Mouse (Mus musculus): ENCODE results near the gene Tob1. TPM values are rescaled to one million over a fixed set of nuclear protein-coding genes. Genes with fewer than 3 reads are reported as not detected.

Gene Tob1
- polyA plus RNA-seq, 1 experiment from 2014 or later: 24.2 TPM

GRCm38 (mm10) chr11:94183120-94183519, 28.1 kb upstream of the Tob1 start:
- no peaks in the 10 kb centered on the region for H3K36me3 ChIP-seq (ENCODE audit: control insufficient read depth, insufficient read depth, low read length)
- ATAC-seq (ENCODE audit: insufficient number of reproducible peaks, insufficient read depth, low FRiP score, low read depth): no peak
- no peak overlapping the region for H3K4me3 ChIP-seq (ENCODE audit: low read depth, low read length)
- WGBS: 81% methylated on average over 5 of the region's 5 CpGs
- no peaks in the 10 kb centered on the region for H3K4me1 ChIP-seq (ENCODE audit: control insufficient read depth, insufficient read depth, low read length)
- no peak overlapping the region for H3K9ac ChIP-seq (replicated peaks; ENCODE audit: low read depth, low read length)
- H3K9me3 ChIP-seq (ENCODE audit: control insufficient read depth, low read depth, low read length): no peaks in the 10 kb centered on the region
- H3K4me2 ChIP-seq (replicated peaks; ENCODE audit: low read depth, low read length): no peak overlapping the region
- H3K27ac ChIP-seq (ENCODE audit: low read length): no peak overlapping the region
- H3K27me3 ChIP-seq (ENCODE audit: control insufficient read depth, insufficient read depth, low read length): no peaks in the 10 kb centered on the region

- no peaks in the 10 kb centered on the region for H3K9me3 ChIP-seq (ENCODE audit: control insufficient read depth, low read depth, low read length)
- H3K27me3 ChIP-seq (ENCODE audit: control insufficient read depth, insufficient read depth, low read length): no peaks in the 10 kb centered on the region
- no peak overlapping the region for H3K9ac ChIP-seq (replicated peaks; ENCODE audit: low read depth, low read length)
- no peak for ATAC-seq (ENCODE audit: insufficient number of reproducible peaks, insufficient read depth, low FRiP score, low read depth)
- H3K27ac ChIP-seq (ENCODE audit: low read length): no peak overlapping the region
- no peaks in the 10 kb centered on the region for H3K4me1 ChIP-seq (ENCODE audit: control insufficient read depth, insufficient read depth, low read length)
- no peak overlapping the region for H3K4me3 ChIP-seq (ENCODE audit: low read depth, low read length)
- no peak overlapping the region for H3K4me2 ChIP-seq (replicated peaks; ENCODE audit: low read depth, low read length)
- no peaks in the 10 kb centered on the region for H3K36me3 ChIP-seq (ENCODE audit: control insufficient read depth, insufficient read depth, low read length)
- WGBS: 77% methylated on average over 2 of the region's 2 CpGs
Measured at GRCm38 (mm10) chr11:94183671-94184070, 27.6 kb upstream of the Tob1 start.

- Histone ChIP-seq H3K27me3 (ENCODE audit: control insufficient read depth, insufficient read depth, low read length) (no peaks in the 10 kb centered on the region), H3K9me3 (ENCODE audit: control insufficient read depth, low read depth, low read length) (no peaks in the 10 kb centered on the region), H3K36me3 (ENCODE audit: control insufficient read depth, insufficient read depth, low read length) (no peaks in the 10 kb centered on the region), H3K27ac (ENCODE audit: low read length) (no peak overlapping the region), H3K4me3 (ENCODE audit: low read depth, low read length) (no peak overlapping the region), H3K4me2 (replicated peaks; ENCODE audit: low read depth, low read length) (no peak overlapping the region), H3K4me1 (ENCODE audit: control insufficient read depth, insufficient read depth, low read length) (0 out of 2 replicates have a peak, but pooled peaks cover 4% of the 10 kb centered on the region), H3K9ac (replicated peaks; ENCODE audit: low read depth, low read length) (no peak overlapping the region)
- ATAC-seq (ENCODE audit: insufficient number of reproducible peaks, insufficient read depth, low FRiP score, low read depth): peak; percentile 37; the same call in 1 of the 2 replicates
- WGBS: 36% methylated on average over 10 of the region's 10 CpGs
Measured at GRCm38 (mm10) chr11:94189579-94189978, 21.7 kb upstream of the Tob1 start.

- H3K4me2 ChIP-seq (replicated peaks; ENCODE audit: low read depth, low read length): no peak overlapping the region
- no peaks in the 10 kb centered on the region for H3K36me3 ChIP-seq (ENCODE audit: control insufficient read depth, insufficient read depth, low read length)
- H3K9me3 ChIP-seq (ENCODE audit: control insufficient read depth, low read depth, low read length): no peaks in the 10 kb centered on the region
- ATAC-seq (ENCODE audit: insufficient number of reproducible peaks, insufficient read depth, low FRiP score, low read depth): no peak
- WGBS: 83% methylated on average over 5 of the region's 5 CpGs
- H3K9ac ChIP-seq (replicated peaks; ENCODE audit: low read depth, low read length): no peak overlapping the region
- 0 out of 2 replicates have a peak, but pooled peaks cover 4% of the 10 kb centered on the region for H3K4me1 ChIP-seq (ENCODE audit: control insufficient read depth, insufficient read depth, low read length)
- no peak overlapping the region for H3K27ac ChIP-seq (ENCODE audit: low read length)
- H3K4me3 ChIP-seq (ENCODE audit: low read depth, low read length): no peak overlapping the region
- H3K27me3 ChIP-seq (ENCODE audit: control insufficient read depth, insufficient read depth, low read length): no peaks in the 10 kb centered on the region
Measured at GRCm38 (mm10) chr11:94190665-94191064, 20.6 kb upstream of the Tob1 start.

GRCm38 (mm10) chr11:94193109-94193508, 18.1 kb upstream of the Tob1 start:
- WGBS: 80% methylated on average over 2 of the region's 2 CpGs
- H3K9ac ChIP-seq (replicated peaks; ENCODE audit: low read depth, low read length): no peak overlapping the region
- no peak for ATAC-seq (ENCODE audit: insufficient number of reproducible peaks, insufficient read depth, low FRiP score, low read depth)
- H3K27me3 ChIP-seq (ENCODE audit: control insufficient read depth, insufficient read depth, low read length): no peaks in the 10 kb centered on the region
- no peaks in the 10 kb centered on the region for H3K36me3 ChIP-seq (ENCODE audit: control insufficient read depth, insufficient read depth, low read length)
- H3K4me1 ChIP-seq (ENCODE audit: control insufficient read depth, insufficient read depth, low read length): 0 out of 2 replicates have a peak, but pooled peaks cover 6% of the 10 kb centered on the region
- no peak overlapping the region for H3K4me2 ChIP-seq (replicated peaks; ENCODE audit: low read depth, low read length)
- H3K4me3 ChIP-seq (ENCODE audit: low read depth, low read length): no peak overlapping the region
- no peaks in the 10 kb centered on the region for H3K9me3 ChIP-seq (ENCODE audit: control insufficient read depth, low read depth, low read length)
- no peak overlapping the region for H3K27ac ChIP-seq (ENCODE audit: low read length)

GRCm38 (mm10) chr11:94196311-94196710, 14.9 kb upstream of the Tob1 start:
- Histone ChIP-seq H3K4me1 (ENCODE audit: control insufficient read depth, insufficient read depth, low read length) (0 out of 2 replicates have a peak, but pooled peaks cover 2% of the 10 kb centered on the region), H3K27me3 (ENCODE audit: control insufficient read depth, insufficient read depth, low read length) (no peaks in the 10 kb centered on the region)
- 81% methylated on average over 3 of the region's 3 CpGs for WGBS

GRCm38 (mm10) chr11:94198405-94199146, 12.7 kb upstream of the Tob1 start:
- Histone ChIP-seq H3K27me3 (ENCODE audit: control insufficient read depth, insufficient read depth, low read length) (no peaks in the 10 kb centered on the region), H3K4me3 (ENCODE audit: low read depth, low read length) (no peak overlapping the region), H3K4me1 (ENCODE audit: control insufficient read depth, insufficient read depth, low read length) (0 out of 2 replicates have a peak, but pooled peaks cover 2% of the 10 kb centered on the region), H3K9ac (replicated peaks; ENCODE audit: low read depth, low read length) (no peak overlapping the region), H3K4me2 (replicated peaks; ENCODE audit: low read depth, low read length) (no peak overlapping the region), H3K27ac (ENCODE audit: low read length) (no peak overlapping the region), H3K9me3 (ENCODE audit: control insufficient read depth, low read depth, low read length) (no peaks in the 10 kb centered on the region), H3K36me3 (ENCODE audit: control insufficient read depth, insufficient read depth, low read length) (no peaks in the 10 kb centered on the region)
- no peak for ATAC-seq (ENCODE audit: insufficient number of reproducible peaks, insufficient read depth, low FRiP score, low read depth)
- WGBS: 86% methylated on average over 7 of the region's 7 CpGs

More at GRCm38 (mm10) chr11:94196311-94196710, 14.9 kb upstream of the Tob1 start:
- Histone ChIP-seq H3K4me2 (replicated peaks; ENCODE audit: low read depth, low read length) (no peak overlapping the region), H3K27ac (ENCODE audit: low read length) (no peak overlapping the region), H3K36me3 (ENCODE audit: control insufficient read depth, insufficient read depth, low read length) (no peaks in the 10 kb centered on the region), H3K4me3 (ENCODE audit: low read depth, low read length) (no peak overlapping the region), H3K9me3 (ENCODE audit: control insufficient read depth, low read depth, low read length) (no peaks in the 10 kb centered on the region), H3K9ac (replicated peaks; ENCODE audit: low read depth, low read length) (no peak overlapping the region)
- ATAC-seq (ENCODE audit: insufficient number of reproducible peaks, insufficient read depth, low FRiP score, low read depth): no peak

- Histone ChIP-seq H3K4me3 (ENCODE audit: low read depth, low read length) (no peak overlapping the region), H3K9me3 (ENCODE audit: control insufficient read depth, low read depth, low read length) (no peaks in the 10 kb centered on the region), H3K27me3 (ENCODE audit: control insufficient read depth, insufficient read depth, low read length) (no peaks in the 10 kb centered on the region), H3K4me1 (ENCODE audit: control insufficient read depth, insufficient read depth, low read length) (0 out of 2 replicates have a peak, but pooled peaks cover 2% of the 10 kb centered on the region), H3K27ac (ENCODE audit: low read length) (no peak overlapping the region), H3K9ac (replicated peaks; ENCODE audit: low read depth, low read length) (no peak overlapping the region), H3K36me3 (ENCODE audit: control insufficient read depth, insufficient read depth, low read length) (no peaks in the 10 kb centered on the region), H3K4me2 (replicated peaks; ENCODE audit: low read depth, low read length) (no peak overlapping the region)
- 71% methylated on average over 2 of the region's 2 CpGs for WGBS
- no peak for ATAC-seq (ENCODE audit: insufficient number of reproducible peaks, insufficient read depth, low FRiP score, low read depth)
Measured at GRCm38 (mm10) chr11:94199771-94200170, 11.5 kb upstream of the Tob1 start.

Data from stomach, embryonic 14.5 days (tissue).